17 mouse cellular contexts compared by ENCODE assay signal in genomic region chr10:8350626-8351025, GRCm38 (mm10).
DNase-seq lines count a peak whose midpoint lies in the region; TF ChIP-seq lines count a peak whose summit lies in the region.
"Had no signal": no experiment of that assay in that cellular context is flagged by ENCODE, and none has a peak within 500 bp of the region (broad histone marks: within the 10 kb centered on the region; RNA-seq: fewer than 3 reads in every experiment).

No protein-coding gene starts in this region.

- H3K27me3 ChIP-seq in cerebellum, adult 2 months (ENCODE audit: control insufficient read depth, insufficient read depth, low read length), result no peaks in the 10 kb centered on the region
- H3K27me3 ChIP-seq: CH12.LX; embryonic facial prominence, embryonic 12.5 days; forebrain, embryonic 13.5 days; forebrain, embryonic 15.5 days; Patski had no signal

- peaks cover 13% of the 10 kb centered on the region; the same call in 1 of the 2 replicates for H3K4me1 ChIP-seq in cerebellum, adult 2 months (ENCODE audit: control insufficient read depth, insufficient read depth, low read length)
- H3K4me1 ChIP-seq: embryonic facial prominence, embryonic 10.5 days; embryonic facial prominence, embryonic 12.5 days; forebrain, embryonic 13.5 days; forebrain, embryonic 15.5 days had no signal

- peak; percentile 32 for DNase-seq in cerebellum, adult 11-12 months
- DNase-seq in cerebellum, postnatal 4 days (ENCODE audit: low spot score in 2 of 2), result no peak
- peak; percentile 41 to 55 for DNase-seq in cerebellum, adult 2 months
- DNase-seq in cerebellum, adult 11 months, result no peak
- peak; percentile 42 to 51 for DNase-seq in cerebellum, postnatal 25 days
- no peak for DNase-seq in cerebellum, adult 9-11 months
- DNase-seq: adrenal gland, adult 8-10 months; adrenal gland, postnatal 14 days; adrenal gland, postnatal 36 days; B cell, adult 2 months; forebrain, postnatal 0 days had no signal

- H3K27ac ChIP-seq in cerebellum, adult 2 months (ENCODE audit: insufficient read depth, low read length), result no peak overlapping the region
- H3K27ac ChIP-seq: embryonic facial prominence, embryonic 10.5 days; embryonic facial prominence, embryonic 12.5 days; forebrain, embryonic 13.5 days; forebrain, embryonic 15.5 days had no signal

- TF ChIP-seq POLR2A in cerebellum, adult 2 months (IDR thresholded peaks at IDR 0.05; ENCODE audit: borderline replicate concordance, insufficient read depth, low read length), result no peak

- no peak overlapping the region for H3K4me3 ChIP-seq in cerebellum, adult 2 months (replicated peaks; ENCODE audit: insufficient read depth, low read depth, low read length)
- H3K4me3 ChIP-seq: embryonic facial prominence, embryonic 10.5 days; embryonic facial prominence, embryonic 12.5 days; forebrain, embryonic 13.5 days; forebrain, embryonic 15.5 days had no signal

- TF ChIP-seq CTCF in cerebellum, adult 2 months (IDR thresholded peaks at IDR 0.05; ENCODE audit: borderline replicate concordance, insufficient read depth, low read depth, low read length), result no peak

- 41% methylated on average over 7 of the region's 7 CpGs for WGBS in cerebellum, adult 2 months

Comparison
In these comparisons a context has a peak if more than half of its experiments do, and no peak if none do; other contexts are left out.
1. DNase-seq: peak in cerebellum, adult 11-12 months (single experiment), cerebellum, adult 2 months (2 of 2) and cerebellum, postnatal 25 days (2 of 2); none in cerebellum, postnatal 4 days (0 of 2), cerebellum, adult 11 months (single experiment) and cerebellum, adult 9-11 months (single experiment).